Mouse (Mus musculus) frontal cortex, adult 2 months (tissue): ENCODE results near the gene Pfkfb4. TPM values are rescaled to one million over a fixed set of nuclear protein-coding genes. Genes with fewer than 3 reads are reported as not detected.
A peak's percentile ranks its signal among the peaks of the same experiment; 100 is the strongest.

Experiments used
- DNase-seq, 2 experiments: peaks; one replicate each; pipeline ENCODE4 v3.0.0; 2022; ENCODE audit warnings: low spot score in 1 of 2; ENCODE audit errors: extremely low spot score in 1 of 2
- polyA plus RNA-seq: library from polyadenylated mRNA; depleted of rRNA; stranded (reverse); fragments of >200 nt; gene quantifications from 2 replicates; pipeline ENCODE4 v1.2.3, GENCODE M21; 2012; rRNA removed

Pfkfb4 gene
- polyA plus RNA-seq = 17.9 and 18.1 TPM in 2 replicates

- DNase-seq = peak; percentile 96 to 98
These were observed at the start of gene Pfkfb4 for GRCm38 (mm10) chr9:108991428-108992084. TSS of gene Pfkfb4 (plus strand) at chr9:108991778.

GRCm38 (mm10) chr9:108945111-108945510 lies 46.5 kb upstream of the Pfkfb4 start:
- peak in 1 of 2 experiments; percentile 41 for DNase-seq

- no peak for DNase-seq
These were observed 46.0 kb upstream of the Pfkfb4 start for GRCm38 (mm10) chr9:108945608-108946007.

GRCm38 (mm10) chr9:108949231-108949966 lies 42.2 kb upstream of the Pfkfb4 start:
- DNase-seq = no peak

GRCm38 (mm10) chr9:108949967-108950728 lies 41.4 kb upstream of the Pfkfb4 start:
- no peak for DNase-seq

- DNase-seq = no peak
These were observed 38.4 kb upstream of the Pfkfb4 start, which contains the start of gene Col7a1 for GRCm38 (mm10) chr9:108953081-108953636. TSS of gene Col7a1 (plus strand) at chr9:108953586.

- DNase-seq = no peak
These were observed 36.3 kb upstream of the Pfkfb4 start for GRCm38 (mm10) chr9:108955241-108955640.

- DNase-seq = no peak
These were observed 35.7 kb upstream of the Pfkfb4 start for GRCm38 (mm10) chr9:108955846-108956245.

- no peak for DNase-seq
These were observed 28.0 kb upstream of the Pfkfb4 start for GRCm38 (mm10) chr9:108963577-108963976.

GRCm38 (mm10) chr9:108964338-108964737 lies 27.2 kb upstream of the Pfkfb4 start:
- DNase-seq = no peak

- DNase-seq = no peak
These were observed 21.0 kb upstream of the Pfkfb4 start for GRCm38 (mm10) chr9:108970623-108971022.

GRCm38 (mm10) chr9:108976483-108976882 lies 15.1 kb upstream of the Pfkfb4 start:
- no peak for DNase-seq

- no peak for DNase-seq
These were observed 13.6 kb upstream of the Pfkfb4 start for GRCm38 (mm10) chr9:108977966-108978365.

GRCm38 (mm10) chr9:108982498-108982897 lies 9.1 kb upstream of the Pfkfb4 start:
- no peak for DNase-seq

GRCm38 (mm10) chr9:108983209-108983608 lies 8.4 kb upstream of the Pfkfb4 start:
- no peak for DNase-seq

- DNase-seq = no peak
These were observed 5.9 kb upstream of the Pfkfb4 start, which contains the start of gene Ucn2 for GRCm38 (mm10) chr9:108985710-108986109. TSS of gene Ucn2 (plus strand) at chr9:108986010.

- no peak for DNase-seq
These were observed 3.8 kb upstream of the Pfkfb4 start for GRCm38 (mm10) chr9:108987704-108988350.

- DNase-seq = peak in 1 of 2 experiments; percentile 40
These were observed 1.6 kb upstream of the Pfkfb4 start for GRCm38 (mm10) chr9:108989802-108990461.

GRCm38 (mm10) chr9:108990462-108990820 lies 1.1 kb upstream of the Pfkfb4 start:
- no peak for DNase-seq

- no peak for DNase-seq
These were observed 499 bp downstream of the Pfkfb4 start for GRCm38 (mm10) chr9:108992085-108992469.
